Mouse (Mus musculus): ENCODE measurements around the gene Emc4. TPM values are rescaled to one million over a fixed set of nuclear protein-coding genes. Genes with fewer than 3 reads are reported as not detected.

Emc4 gene
- polyA plus RNA-seq (2014; fragmentation: Illumina TruSeq; extraction: RNeasy Lipid Tissue Mini Kit (QIAGEN cat#74804); ENCODE audit: insufficient read depth, low read depth, low replicate concordance): 93.4 TPM

GRCm38 (mm10) chr2:112367726-112368673, at the start of gene Emc4:
Gene Emc4 (minus strand): TSS chr2:112368027.

GRCm38 (mm10) chr2:112378973-112379898, 11.4 kb upstream of the Emc4 start, which contains the start of gene Katnbl1:
Gene Katnbl1 (plus strand): TSS chr2:112379211.

Other genes starting within 250 kb of the Emc4 start
- not detected for gene Olfr1316, start 233.1 kb downstream of the Emc4 start, polyA plus RNA-seq (2014; fragmentation: Illumina TruSeq; extraction: RNeasy Lipid Tissue Mini Kit (QIAGEN cat#74804); ENCODE audit: insufficient read depth, low read depth, low replicate concordance)
- gene Olfr1317, start 227.7 kb downstream of the Emc4 start, polyA plus RNA-seq (2014; fragmentation: Illumina TruSeq; extraction: RNeasy Lipid Tissue Mini Kit (QIAGEN cat#74804); ENCODE audit: insufficient read depth, low read depth, low replicate concordance): not detected
- gene Olfr1318, start 213.8 kb downstream of the Emc4 start, polyA plus RNA-seq (2014; fragmentation: Illumina TruSeq; extraction: RNeasy Lipid Tissue Mini Kit (QIAGEN cat#74804); ENCODE audit: insufficient read depth, low read depth, low replicate concordance): not detected
- 12.9 TPM for gene Lpcat4, start 128.6 kb downstream of the Emc4 start, polyA plus RNA-seq (2014; fragmentation: Illumina TruSeq; extraction: RNeasy Lipid Tissue Mini Kit (QIAGEN cat#74804); ENCODE audit: insufficient read depth, low read depth, low replicate concordance)
- gene Nutm1, start 108.7 kb downstream of the Emc4 start, polyA plus RNA-seq (2014; fragmentation: Illumina TruSeq; extraction: RNeasy Lipid Tissue Mini Kit (QIAGEN cat#74804); ENCODE audit: insufficient read depth, low read depth, low replicate concordance): not detected
- gene Nop10, start 106.1 kb downstream of the Emc4 start, polyA plus RNA-seq (2014; fragmentation: Illumina TruSeq; extraction: RNeasy Lipid Tissue Mini Kit (QIAGEN cat#74804); ENCODE audit: insufficient read depth, low read depth, low replicate concordance): 89.4 TPM
- gene Slc12a6, start 102.2 kb downstream of the Emc4 start, polyA plus RNA-seq (2014; fragmentation: Illumina TruSeq; extraction: RNeasy Lipid Tissue Mini Kit (QIAGEN cat#74804); ENCODE audit: insufficient read depth, low read depth, low replicate concordance): 16.7 TPM
- not detected for gene Gm21985, start 101.7 kb downstream of the Emc4 start, polyA plus RNA-seq (2014; fragmentation: Illumina TruSeq; extraction: RNeasy Lipid Tissue Mini Kit (QIAGEN cat#74804); ENCODE audit: insufficient read depth, low read depth, low replicate concordance)
- gene Katnbl1, start 11.2 kb upstream of the Emc4 start, polyA plus RNA-seq (2014; fragmentation: Illumina TruSeq; extraction: RNeasy Lipid Tissue Mini Kit (QIAGEN cat#74804); ENCODE audit: insufficient read depth, low read depth, low replicate concordance): 7.7 TPM
- gene Emc7, start 87.0 kb upstream of the Emc4 start, polyA plus RNA-seq (2014; fragmentation: Illumina TruSeq; extraction: RNeasy Lipid Tissue Mini Kit (QIAGEN cat#74804); ENCODE audit: insufficient read depth, low read depth, low replicate concordance): 22.4 TPM
- not detected for gene Chrm5, start 112.7 kb upstream of the Emc4 start, polyA plus RNA-seq (2014; fragmentation: Illumina TruSeq; extraction: RNeasy Lipid Tissue Mini Kit (QIAGEN cat#74804); ENCODE audit: insufficient read depth, low read depth, low replicate concordance)
- 11.6 TPM for gene Aven, start 124.9 kb upstream of the Emc4 start, polyA plus RNA-seq (2014; fragmentation: Illumina TruSeq; extraction: RNeasy Lipid Tissue Mini Kit (QIAGEN cat#74804); ENCODE audit: insufficient read depth, low read depth, low replicate concordance)

All from lung, adult 10 weeks (tissue).